Mouse (Mus musculus) olfactory bulb, adult 2 months (tissue): ENCODE measurements around the gene Mpped1.

Source experiments
- CTCF ChIP-seq: fragments of 200-500 bp; IDR thresholded peaks from 2 replicates; pipeline ENCODE4 v1.5.1; 2012; ENCODE audit warnings: low read depth, mild to moderate bottlenecking, low read length, moderate library complexity; ENCODE audit not compliant: insufficient read depth
- POLR2A ChIP-seq: fragments of 200-500 bp; IDR thresholded peaks from 2 replicates; pipeline ENCODE4 v1.6.1; 2012; ENCODE audit warnings: mild to moderate bottlenecking, low read depth, low read length, moderate library complexity; ENCODE audit not compliant: insufficient read depth

GRCm38 (mm10) chr15:83801011-83801410, 21.7 kb downstream of the Mpped1 start:
- TF ChIP-seq POLR2A (no peak), CTCF (no peak)
